Mouse (Mus musculus): ENCODE data around the gene Psmf1. TPM values are rescaled to one million over a fixed set of nuclear protein-coding genes. Genes with fewer than 3 reads are reported as not detected.

Psmf1 gene
- 42.9 and 47.1 TPM in 2 replicates for polyA plus RNA-seq (2012; rRNA removed; ENCODE audit: low replicate concordance)

GRCm38 (mm10) chr2:151743845-151744244, at the start of gene Psmf1:
Gene Psmf1 (minus strand): TSS chr2:151744186.

GRCm38 (mm10) chr2:151701231-151702145, 42.5 kb downstream of the Psmf1 start, which contains the start of gene Tmem74b:
Gene Tmem74b (plus strand): TSS chr2:151702008.

GRCm38 (mm10) chr2:151668433-151668832, 75.6 kb downstream of the Psmf1 start, which contains the start of gene Rad21l:
Gene Rad21l (minus strand): TSS chr2:151668533.

Other genes starting within 250 kb of the Psmf1 start
- 80.5 and 154 TPM in 2 replicates for gene Fkbp1a, start 201.7 kb downstream of the Psmf1 start, polyA plus RNA-seq (2012; rRNA removed; ENCODE audit: low replicate concordance)
- 3.3 and 5.8 TPM in 2 replicates for gene Sdcbp2, start 171.6 kb downstream of the Psmf1 start, polyA plus RNA-seq (2012; rRNA removed; ENCODE audit: low replicate concordance)
- 0.70 and 1.1 TPM in 2 replicates for gene Snph, start 111.6 kb downstream of the Psmf1 start, polyA plus RNA-seq (2012; rRNA removed; ENCODE audit: low replicate concordance)
- gene Rad21l, start 75.7 kb downstream of the Psmf1 start, polyA plus RNA-seq (2012; rRNA removed; ENCODE audit: low replicate concordance) = not detected in 2 replicates
- gene Tmem74b, start 42.2 kb downstream of the Psmf1 start, polyA plus RNA-seq (2012; rRNA removed; ENCODE audit: low replicate concordance) = 0.30 and 0.39 TPM in 2 replicates
- 0.10 and 0.34 TPM in 2 replicates for gene Rspo4, start 98.7 kb upstream of the Psmf1 start, polyA plus RNA-seq (2012; rRNA removed; ENCODE audit: low replicate concordance)
- 0.70 and 1.3 TPM in 2 replicates for gene Angpt4, start 167.0 kb upstream of the Psmf1 start, polyA plus RNA-seq (2012; rRNA removed; ENCODE audit: low replicate concordance)
- gene Fam110a, start 236.0 kb upstream of the Psmf1 start, polyA plus RNA-seq (2012; rRNA removed; ENCODE audit: low replicate concordance) = 18.4 and 30.3 TPM in 2 replicates

Measured in mammary gland, adult 2 months (tissue).